Mouse (Mus musculus): Measurements from ENCODE around the gene Gnpat. TPM values are rescaled to one million over a fixed set of nuclear protein-coding genes. Genes with fewer than 3 reads are reported as not detected.
"Not testable (repeated sequence)": the region's sequence is repeated elsewhere in the genome, so short reads cannot be mapped to it uniquely, and the experiment has no call there.

The Gnpat gene
- polyA plus RNA-seq, 1 experiment from 2014 or later, result 74.8 TPM

GRCm38 (mm10) chr8:124837956-124838355, 24.9 kb upstream of the Gnpat start:
- no peak overlapping the region for H3K9ac ChIP-seq (ENCODE audit: low read depth, low read length)
- H3K4me3 ChIP-seq (replicated peaks; ENCODE audit: low read depth, low read length), result no peak overlapping the region
- H3K4me2 ChIP-seq (ENCODE audit: low read length), result no peak overlapping the region
- ATAC-seq (replicated peaks; ENCODE audit: low FRiP score, low read depth) (no peak), DNase-seq (ENCODE audit: low spot score) (no peak)
- 88% methylated on average over 2 of the region's 2 CpGs for WGBS
- H3K4me1 ChIP-seq (replicated peaks; ENCODE audit: insufficient read depth, low read length), result no peaks in the 10 kb centered on the region
- H3K36me3 ChIP-seq (ENCODE audit: insufficient read depth, low read length), result peaks cover 23% of the 10 kb centered on the region
- TF ChIP-seq CTCF (IDR thresholded peaks at IDR 0.05; ENCODE audit: low read depth), result no peak
- H3K27ac ChIP-seq, result no peak overlapping the region
- no peaks in the 10 kb centered on the region for H3K9me3 ChIP-seq (replicated peaks; ENCODE audit: low read length)
- no peaks in the 10 kb centered on the region for H3K27me3 ChIP-seq (ENCODE audit: insufficient read depth, low read length)

- Histone ChIP-seq H3K27ac (no peak overlapping the region), H3K27me3 (ENCODE audit: insufficient read depth, low read length) (no peaks in the 10 kb centered on the region), H3K4me1 (replicated peaks; ENCODE audit: insufficient read depth, low read length) (no peaks in the 10 kb centered on the region), H3K4me3 (replicated peaks; ENCODE audit: low read depth, low read length) (no peak overlapping the region), H3K9ac (ENCODE audit: low read depth, low read length) (no peak overlapping the region), H3K9me3 (replicated peaks; ENCODE audit: low read length) (no peaks in the 10 kb centered on the region), H3K4me2 (ENCODE audit: low read length) (no peak overlapping the region), H3K36me3 (ENCODE audit: insufficient read depth, low read length) (peaks cover 23% of the 10 kb centered on the region)
- 90% methylated on average over 10 of the region's 10 CpGs for WGBS
- ATAC-seq (replicated peaks; ENCODE audit: low FRiP score, low read depth) (no peak), DNase-seq (ENCODE audit: low spot score) (no peak)
- no peak for TF ChIP-seq CTCF (IDR thresholded peaks at IDR 0.05; ENCODE audit: low read depth)
Observed at GRCm38 (mm10) chr8:124839371-124839770, 23.5 kb upstream of the Gnpat start.

GRCm38 (mm10) chr8:124840900-124841299, 21.9 kb upstream of the Gnpat start:
- DNase-seq (ENCODE audit: low spot score) (no peak), ATAC-seq (replicated peaks; ENCODE audit: low FRiP score, low read depth) (no peak)
- Histone ChIP-seq H3K36me3 (ENCODE audit: insufficient read depth, low read length) (peaks cover 23% of the 10 kb centered on the region), H3K4me1 (replicated peaks; ENCODE audit: insufficient read depth, low read length) (no peaks in the 10 kb centered on the region), H3K9ac (ENCODE audit: low read depth, low read length) (no peak overlapping the region), H3K9me3 (replicated peaks; ENCODE audit: low read length) (no peaks in the 10 kb centered on the region), H3K27ac (no peak overlapping the region), H3K4me3 (replicated peaks; ENCODE audit: low read depth, low read length) (no peak overlapping the region), H3K4me2 (ENCODE audit: low read length) (no peak overlapping the region), H3K27me3 (ENCODE audit: insufficient read depth, low read length) (no peaks in the 10 kb centered on the region)
- TF ChIP-seq CTCF (IDR thresholded peaks at IDR 0.05; ENCODE audit: low read depth), result no peak
- WGBS, result 94% methylated on average over 7 of the region's 7 CpGs

- Histone ChIP-seq H3K36me3 (ENCODE audit: insufficient read depth, low read length) (peaks cover 23% of the 10 kb centered on the region), H3K27me3 (ENCODE audit: insufficient read depth, low read length) (no peaks in the 10 kb centered on the region), H3K27ac (no peak overlapping the region), H3K4me3 (replicated peaks; ENCODE audit: low read depth, low read length) (no peak overlapping the region), H3K4me1 (replicated peaks; ENCODE audit: insufficient read depth, low read length) (no peaks in the 10 kb centered on the region), H3K4me2 (ENCODE audit: low read length) (no peak overlapping the region), H3K9me3 (replicated peaks; ENCODE audit: low read length) (no peaks in the 10 kb centered on the region), H3K9ac (ENCODE audit: low read depth, low read length) (no peak overlapping the region)
- DNase-seq (ENCODE audit: low spot score) (no peak), ATAC-seq (replicated peaks; ENCODE audit: low FRiP score, low read depth) (no peak)
- 83% methylated on average over 10 of the region's 10 CpGs for WGBS
- no peak for TF ChIP-seq CTCF (IDR thresholded peaks at IDR 0.05; ENCODE audit: low read depth)
Observed at GRCm38 (mm10) chr8:124841775-124842174, 21.1 kb upstream of the Gnpat start.

GRCm38 (mm10) chr8:124842929-124843328, 19.9 kb upstream of the Gnpat start:
- not testable (repeated sequence) for H3K4me2 ChIP-seq (ENCODE audit: low read length); H3K9ac ChIP-seq (ENCODE audit: low read depth, low read length); DNase-seq (ENCODE audit: low spot score); H3K4me1 ChIP-seq (replicated peaks; ENCODE audit: insufficient read depth, low read length); ATAC-seq (replicated peaks; ENCODE audit: low FRiP score, low read depth); H3K27me3 ChIP-seq (ENCODE audit: insufficient read depth, low read length); H3K27ac ChIP-seq; H3K4me3 ChIP-seq (replicated peaks; ENCODE audit: low read depth, low read length); H3K9me3 ChIP-seq (replicated peaks; ENCODE audit: low read length)
- 41% methylated on average over 1 of the region's 1 CpGs for WGBS
- peaks cover 23% of the 10 kb centered on the region for H3K36me3 ChIP-seq (ENCODE audit: insufficient read depth, low read length)

- H3K4me2 ChIP-seq (ENCODE audit: low read length), result no peak overlapping the region
- H3K4me3 ChIP-seq (replicated peaks; ENCODE audit: low read depth, low read length), result no peak overlapping the region
- DNase-seq (ENCODE audit: low spot score) (peak; percentile 39), ATAC-seq (replicated peaks; ENCODE audit: low FRiP score, low read depth) (no peak)
- no peaks in the 10 kb centered on the region for H3K9me3 ChIP-seq (replicated peaks; ENCODE audit: low read length)
- no peak for TF ChIP-seq CTCF (IDR thresholded peaks at IDR 0.05; ENCODE audit: low read depth)
- H3K4me1 ChIP-seq (replicated peaks; ENCODE audit: insufficient read depth, low read length), result no peaks in the 10 kb centered on the region
- WGBS, result 44% methylated on average over 3 of the region's 3 CpGs
- H3K36me3 ChIP-seq (ENCODE audit: insufficient read depth, low read length), result peaks cover 14% of the 10 kb centered on the region
- no peaks in the 10 kb centered on the region for H3K27me3 ChIP-seq (ENCODE audit: insufficient read depth, low read length)
- no peak overlapping the region for H3K27ac ChIP-seq
- H3K9ac ChIP-seq (ENCODE audit: low read depth, low read length), result no peak overlapping the region
Observed at GRCm38 (mm10) chr8:124845131-124845530, 17.7 kb upstream of the Gnpat start.

DNA sequence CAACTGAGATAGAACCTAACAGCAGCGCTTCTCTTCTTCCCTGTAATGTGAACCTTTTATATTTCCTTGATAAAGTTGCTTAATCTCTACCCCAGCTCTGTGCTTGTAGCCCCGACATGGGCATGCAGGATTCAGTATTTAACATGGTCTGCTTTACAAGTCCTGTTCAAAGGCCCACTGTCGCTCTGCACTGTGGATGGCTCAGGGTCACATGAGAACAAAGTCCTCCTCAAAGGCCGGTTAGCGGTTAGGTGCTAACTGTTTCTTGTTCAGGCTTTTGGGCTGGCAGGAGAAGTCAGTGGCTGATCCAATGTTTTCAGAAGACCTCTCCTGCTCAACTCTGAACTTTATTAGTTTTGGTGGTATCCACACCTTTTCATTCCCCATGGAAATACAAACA, 17.3 kb upstream of the Gnpat start:
- ATAC-seq (replicated peaks; ENCODE audit: low FRiP score, low read depth), result no peak
- no peak overlapping the region for H3K4me3 ChIP-seq (replicated peaks; ENCODE audit: low read depth, low read length)
- no peaks in the 10 kb centered on the region for H3K9me3 ChIP-seq (replicated peaks; ENCODE audit: low read length)
- no peak overlapping the region for H3K9ac ChIP-seq (ENCODE audit: low read depth, low read length)
- no peak for DNase-seq (ENCODE audit: low spot score)
- H3K4me1 ChIP-seq (replicated peaks; ENCODE audit: insufficient read depth, low read length), result no peaks in the 10 kb centered on the region
- no peak overlapping the region for H3K4me2 ChIP-seq (ENCODE audit: low read length)
- no peak for TF ChIP-seq CTCF (IDR thresholded peaks at IDR 0.05; ENCODE audit: low read depth)
- H3K27ac ChIP-seq, result no peak overlapping the region
- H3K36me3 ChIP-seq (ENCODE audit: insufficient read depth, low read length), result peaks cover 13% of the 10 kb centered on the region
- no peaks in the 10 kb centered on the region for H3K27me3 ChIP-seq (ENCODE audit: insufficient read depth, low read length)
- WGBS, result 42% methylated on average over 5 of the region's 5 CpGs

All from kidney, postnatal 0 days (tissue).